Comparison of ENCODE assay signal across 8 mouse cellular contexts in the genomic region with DNA sequence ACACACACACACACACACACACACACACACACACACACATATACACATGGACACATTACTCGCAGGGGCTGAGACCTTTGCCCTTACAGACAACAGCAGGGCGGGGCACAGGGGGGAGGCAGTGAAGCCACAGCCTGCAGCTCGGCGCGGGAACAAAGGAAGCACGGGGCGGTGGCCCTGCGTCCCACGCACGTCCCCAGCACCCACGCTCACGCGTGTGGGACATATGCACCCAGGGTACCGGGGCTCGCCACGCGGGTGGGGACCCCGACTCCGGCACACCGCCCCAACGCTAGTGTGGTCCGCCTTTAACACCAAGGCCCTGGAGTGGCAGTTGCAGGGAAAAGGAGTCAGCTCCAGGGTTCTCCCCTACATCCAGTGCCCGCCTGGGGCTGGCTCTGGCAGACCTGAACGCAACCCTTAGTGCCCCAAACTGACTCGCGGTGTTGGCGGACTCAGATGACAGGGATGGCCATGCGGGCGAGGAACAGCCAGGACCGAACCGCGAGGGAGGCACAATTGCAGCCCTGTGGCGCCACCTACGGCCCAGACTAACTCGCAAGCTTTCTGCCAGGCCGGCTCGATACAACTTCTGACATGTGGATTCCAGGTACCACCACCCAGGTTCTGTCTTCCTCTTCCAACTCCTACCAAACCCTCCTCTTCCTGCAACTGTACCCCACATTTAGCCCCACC.
DNase-seq lines count a peak whose midpoint lies in the region; ATAC-seq lines count a peak whose summit lies in the region.

No protein-coding gene starts in this region.

- H3K9ac ChIP-seq in intestine, embryonic 16.5 days (ENCODE audit: low read depth, low read length), result peak overlapping the region; percentile 74

- intact Hi-C loops in left cerebral cortex, postnatal 25 days (cut with DNase I), result loop anchor here (2.0 to 10.0 kb wide), 2 partner anchors 666 to 894 kb away; no protein-coding TSS in a partner anchor

- peak overlapping the region; percentile 98 for H3K4me2 ChIP-seq in intestine, embryonic 16.5 days (ENCODE audit: low read depth, low read length)

- H3K36me3 ChIP-seq in intestine, embryonic 16.5 days (ENCODE audit: control insufficient read depth, insufficient read depth, low read length), result no peaks in the 10 kb centered on the region
- H3K36me3 ChIP-seq in midbrain, embryonic 10.5 days, result no peaks in the 10 kb centered on the region

- 20% methylated on average over 37 of the region's 37 CpGs for WGBS in intestine, embryonic 16.5 days
- WGBS in midbrain, embryonic 10.5 days, result 20% methylated on average over 37 of the region's 37 CpGs

- H3K4me3 ChIP-seq in intestine, embryonic 16.5 days (ENCODE audit: low read length), result peak overlapping the region; percentile 51
- H3K4me3 ChIP-seq in midbrain, embryonic 10.5 days, result peak overlapping the region; percentile 57

- peak; percentile 35 for DNase-seq in adipocyte (ENCODE audit: low spot score)
- DNase-seq in embryo, embryonic 10 days (ENCODE audit: low spot score), result peak; percentile 97
- peak; percentile 75 to 88 for DNase-seq in gastrocnemius, postnatal 4 days (ENCODE audit: low spot score in 2 of 2)
- DNase-seq in left cerebral cortex, postnatal 25 days (ENCODE audit: low spot score in 2 of 2), result peak; percentile 85 to 87
- DNase-seq in midbrain, embryonic 10.5 days (ENCODE audit: low spot score), result peak; percentile 86
- DNase-seq in right cerebral cortex, postnatal 36 days (ENCODE audit: low spot score in 2 of 2), result peak; percentile 60 to 78
- peak; percentile 75 to 87 for DNase-seq in urinary bladder, postnatal 4 days (ENCODE audit: low spot score in 2 of 2)

- peak; percentile 79 for ATAC-seq in intestine, embryonic 16.5 days

- no peaks in the 10 kb centered on the region for H3K27me3 ChIP-seq in intestine, embryonic 16.5 days (replicated peaks; ENCODE audit: control insufficient read depth, insufficient read depth, low read length)
- H3K27me3 ChIP-seq in midbrain, embryonic 10.5 days (ENCODE audit: low read depth, poor library complexity, severe bottlenecking), result peaks cover 25% of the 10 kb centered on the region

- H3K27ac ChIP-seq in intestine, embryonic 16.5 days (ENCODE audit: low read length), result no peak overlapping the region
- peak overlapping the region; percentile 84 for H3K27ac ChIP-seq in midbrain, embryonic 10.5 days (replicated peaks)

- H3K4me1 ChIP-seq in intestine, embryonic 16.5 days (ENCODE audit: control insufficient read depth, insufficient read depth, low read length), result 0 out of 2 replicates have a peak, but pooled peaks cover 7% of the 10 kb centered on the region
- H3K4me1 ChIP-seq in midbrain, embryonic 10.5 days, result peaks cover 31% of the 10 kb centered on the region

- no peaks in the 10 kb centered on the region; the same call in 1 of the 2 replicates for H3K9me3 ChIP-seq in intestine, embryonic 16.5 days (ENCODE audit: control insufficient read depth, low read length)
- H3K9me3 ChIP-seq in midbrain, embryonic 10.5 days (replicated peaks), result no peaks in the 10 kb centered on the region

Comparison
In these comparisons a context has a peak if more than half of its experiments do, and no peak if none do; other contexts are left out.
1. DNase-seq: peak in every context shown above with its lines; median percentile 97 in embryo, embryonic 10 days; 86 in left cerebral cortex, postnatal 25 days; 86 in midbrain, embryonic 10.5 days; 82 in gastrocnemius, postnatal 4 days; 81 in urinary bladder, postnatal 4 days; 69 in right cerebral cortex, postnatal 36 days; 35 in adipocyte.